ENCODE assay signal across 9 mouse cellular contexts in genomic region chr10:127616261-127616679, GRCm38 (mm10). TPM values are rescaled to one million over a fixed set of nuclear protein-coding genes. Genes with fewer than 3 reads are reported as not detected.
A peak's percentile ranks its signal among the peaks of the same experiment; 100 is the strongest.
DNase-seq lines count a peak whose midpoint lies in the region; ATAC-seq lines count a peak whose summit lies in the region.
"Had no signal": no experiment of that assay in that cellular context is flagged by ENCODE, and none has a peak within 500 bp of the region (broad histone marks: within the 10 kb centered on the region; RNA-seq: fewer than 3 reads in every experiment).

No protein-coding gene starts in this region.

- H3K4me2 ChIP-seq in forebrain, embryonic 12.5 days, result no peak overlapping the region
- H3K4me2 ChIP-seq in forebrain, embryonic 14.5 days (ENCODE audit: low read length), result no peak overlapping the region
- no peak overlapping the region for H3K4me2 ChIP-seq in lung, embryonic 16.5 days (ENCODE audit: low read depth, low read length)
- no peak overlapping the region for H3K4me2 ChIP-seq in limb, embryonic 11.5 days (ENCODE audit: low read depth, severe bottlenecking)
- H3K4me2 ChIP-seq in stomach, embryonic 15.5 days, result peak overlapping the region; percentile 26; the same call in 1 of the 2 replicates

- no peak for DNase-seq in forebrain, embryonic 14.5 days (ENCODE audit: low spot score)
- no peak for DNase-seq in lung, postnatal 4 days
- no peak for DNase-seq in limb, embryonic 11.5 days (ENCODE audit: low spot score)
- no peak for DNase-seq in thymus, postnatal 36 days
- DNase-seq in layer of hippocampus, adult 8-10 months (ENCODE audit: low spot score in 2 of 2), result no peak
- DNase-seq: cerebellum, adult 11-12 months had no signal

- no peak for ATAC-seq in forebrain, embryonic 12.5 days (ENCODE audit: low FRiP score)
- no peak for ATAC-seq in forebrain, embryonic 14.5 days
- ATAC-seq in lung, embryonic 16.5 days (ENCODE audit: low read depth), result no peak
- no peak for ATAC-seq in limb, embryonic 11.5 days (ENCODE audit: insufficient number of reproducible peaks, low FRiP score, low TSS enrichment, low read depth)
- no peak for ATAC-seq in stomach, embryonic 15.5 days (ENCODE audit: insufficient read depth, low FRiP score, low read depth)

- H3K27me3 ChIP-seq in forebrain, embryonic 12.5 days, result no peaks in the 10 kb centered on the region
- H3K27me3 ChIP-seq in forebrain, embryonic 14.5 days (replicated peaks; ENCODE audit: control insufficient read depth, insufficient read depth, low read length), result no peaks in the 10 kb centered on the region
- no peaks in the 10 kb centered on the region for H3K27me3 ChIP-seq in lung, embryonic 16.5 days (ENCODE audit: control insufficient read depth, insufficient read depth, low read depth, low read length)
- H3K27me3 ChIP-seq in limb, embryonic 11.5 days (ENCODE audit: control insufficient read depth, insufficient read depth, low read length), result no peaks in the 10 kb centered on the region
- no peaks in the 10 kb centered on the region for H3K27me3 ChIP-seq in stomach, embryonic 15.5 days (replicated peaks)

- WGBS in forebrain, embryonic 12.5 days, result 50% methylated on average over 7 of the region's 7 CpGs
- 49% methylated on average over 7 of the region's 7 CpGs for WGBS in forebrain, embryonic 14.5 days
- WGBS in lung, embryonic 16.5 days, result 27% methylated on average over 7 of the region's 7 CpGs
- 4% methylated on average over 6 of the region's 7 CpGs for WGBS in limb, embryonic 11.5 days
- whole genome bisulfite sequencing in stomach, embryonic 15.5 days, result 46% methylated on average over 7 of the region's 7 CpGs

- peak overlapping the region; percentile 66; the same call in 1 of the 2 replicates for H3K27ac ChIP-seq in forebrain, embryonic 12.5 days
- no peak overlapping the region for H3K27ac ChIP-seq in forebrain, embryonic 14.5 days (ENCODE audit: low read depth, low read length)
- peak overlapping the region; percentile 64 for H3K27ac ChIP-seq in lung, embryonic 16.5 days (ENCODE audit: low read length)
- peak overlapping the region; percentile 89; the same call in 1 of the 2 replicates for H3K27ac ChIP-seq in limb, embryonic 11.5 days (replicated peaks; ENCODE audit: low read depth, low read length)
- H3K27ac ChIP-seq in stomach, embryonic 15.5 days, result peak overlapping the region; percentile 83

- no peak overlapping the region for H3K4me3 ChIP-seq in forebrain, embryonic 12.5 days (replicated peaks)
- no peak overlapping the region for H3K4me3 ChIP-seq in forebrain, embryonic 14.5 days (ENCODE audit: low read depth, low read length)
- no peak overlapping the region for H3K4me3 ChIP-seq in lung, embryonic 16.5 days (ENCODE audit: low read length)
- H3K4me3 ChIP-seq in limb, embryonic 11.5 days (ENCODE audit: low read depth, low read length), result no peak overlapping the region; the same call in 1 of the 2 replicates
- H3K4me3 ChIP-seq in stomach, embryonic 15.5 days (replicated peaks), result no peak overlapping the region

- H3K4me1 ChIP-seq in forebrain, embryonic 12.5 days, result peaks cover 64% of the 10 kb centered on the region
- peaks cover 39% of the 10 kb centered on the region for H3K4me1 ChIP-seq in forebrain, embryonic 14.5 days (ENCODE audit: control insufficient read depth, insufficient read depth, low read length)
- H3K4me1 ChIP-seq in lung, embryonic 16.5 days (replicated peaks; ENCODE audit: control insufficient read depth, insufficient read depth, low read length), result peaks cover 53% of the 10 kb centered on the region
- peaks cover 59% of the 10 kb centered on the region for H3K4me1 ChIP-seq in limb, embryonic 11.5 days (ENCODE audit: control insufficient read depth, insufficient read depth, low read length)
- peaks cover 68% of the 10 kb centered on the region for H3K4me1 ChIP-seq in stomach, embryonic 15.5 days

- no peak overlapping the region for H3K9ac ChIP-seq in forebrain, embryonic 12.5 days
- no peak overlapping the region for H3K9ac ChIP-seq in forebrain, embryonic 14.5 days (ENCODE audit: low read length)
- no peak overlapping the region for H3K9ac ChIP-seq in lung, embryonic 16.5 days (ENCODE audit: low read length)
- no peak overlapping the region; the same call in 1 of the 2 replicates for H3K9ac ChIP-seq in limb, embryonic 11.5 days (ENCODE audit: low read length)
- no peak overlapping the region for H3K9ac ChIP-seq in stomach, embryonic 15.5 days

- peaks cover 18% of the 10 kb centered on the region for H3K36me3 ChIP-seq in forebrain, embryonic 12.5 days (replicated peaks)
- H3K36me3 ChIP-seq in forebrain, embryonic 14.5 days (ENCODE audit: control insufficient read depth, insufficient read depth, low read length), result peaks cover 14% of the 10 kb centered on the region
- H3K36me3 ChIP-seq in lung, embryonic 16.5 days (ENCODE audit: control insufficient read depth, insufficient read depth, low read length), result peaks cover 10% of the 10 kb centered on the region
- peaks cover 10% of the 10 kb centered on the region for H3K36me3 ChIP-seq in limb, embryonic 11.5 days (ENCODE audit: control insufficient read depth, insufficient read depth, low read length)
- H3K36me3 ChIP-seq in stomach, embryonic 15.5 days, result peaks cover 11% of the 10 kb centered on the region; the same call in 1 of the 2 replicates

- H3K9me3 ChIP-seq in forebrain, embryonic 12.5 days, result no peaks in the 10 kb centered on the region
- H3K9me3 ChIP-seq in forebrain, embryonic 14.5 days (replicated peaks; ENCODE audit: control insufficient read depth, low read length), result no peaks in the 10 kb centered on the region
- no peaks in the 10 kb centered on the region for H3K9me3 ChIP-seq in lung, embryonic 16.5 days (ENCODE audit: control insufficient read depth, low read length)
- no peaks in the 10 kb centered on the region for H3K9me3 ChIP-seq in limb, embryonic 11.5 days (ENCODE audit: control insufficient read depth, low read length)
- H3K9me3 ChIP-seq in stomach, embryonic 15.5 days, result no peaks in the 10 kb centered on the region

RNA-seq across cellular contexts. Expression of gene Lrp1, which starts 4.7 kb away (rescaled TPM):
- 81.4 and 81.8 TPM in 2 replicates for polyA plus RNA-seq in forebrain, embryonic 12.5 days (2016; fragmentation: Nextera tagmentation; extraction: Ambion mirVana)
- 60.2 and 81.2 TPM in 2 replicates for polyA plus RNA-seq in forebrain, embryonic 14.5 days (2014; fragmentation: Nextera tagmentation; extraction: Ambion mirVana)
- polyA plus RNA-seq in lung, embryonic 16.5 days (2015; fragmentation: Nextera tagmentation; extraction: Ambion mirVana), result 78.9 and 83.6 TPM in 2 replicates
- 57.6 and 63.2 TPM in 2 replicates for polyA plus RNA-seq in limb, embryonic 11.5 days (2014; fragmentation: Nextera tagmentation; extraction: Ambion mirVana)
- 77.0 and 87.0 TPM in 2 replicates for polyA plus RNA-seq in stomach, embryonic 15.5 days (2015; fragmentation: Nextera tagmentation; extraction: Ambion mirVana)
- 100 to 1,000 TPM; 293 to 333 (median 304) TPM for total RNA-seq in layer of hippocampus, adult 8-10 months (2022)

RNA-seq across cellular contexts. Expression of gene Stat6, which starts 26.5 kb away (rescaled TPM):
- polyA plus RNA-seq in forebrain, embryonic 12.5 days (2016; fragmentation: Nextera tagmentation; extraction: Ambion mirVana), result 4.5 and 5.4 TPM in 2 replicates
- polyA plus RNA-seq in forebrain, embryonic 14.5 days (2014; fragmentation: Nextera tagmentation; extraction: Ambion mirVana), result 3.4 and 3.7 TPM in 2 replicates
- polyA plus RNA-seq in lung, embryonic 16.5 days (2015; fragmentation: Nextera tagmentation; extraction: Ambion mirVana), result 47.4 and 49.2 TPM in 2 replicates
- 5.7 and 7.2 TPM in 2 replicates for polyA plus RNA-seq in limb, embryonic 11.5 days (2014; fragmentation: Nextera tagmentation; extraction: Ambion mirVana)
- polyA plus RNA-seq in stomach, embryonic 15.5 days (2015; fragmentation: Nextera tagmentation; extraction: Ambion mirVana), result 35.0 and 37.1 TPM in 2 replicates
- 10 to 100 TPM in 3 of 4 experiments, 1 to 10 TPM in 1; 10.0 to 13.6 (median 11.3) TPM for total RNA-seq in layer of hippocampus, adult 8-10 months (2022)

RNA-seq across cellular contexts. Expression of gene Nemp1, which starts 50.4 kb away (rescaled TPM):
- polyA plus RNA-seq in forebrain, embryonic 12.5 days (2016; fragmentation: Nextera tagmentation; extraction: Ambion mirVana), result 10.0 TPM in 2 replicates
- 5.8 TPM in 2 replicates for polyA plus RNA-seq in forebrain, embryonic 14.5 days (2014; fragmentation: Nextera tagmentation; extraction: Ambion mirVana)
- 12.6 and 13.2 TPM in 2 replicates for polyA plus RNA-seq in lung, embryonic 16.5 days (2015; fragmentation: Nextera tagmentation; extraction: Ambion mirVana)
- 12.5 and 15.0 TPM in 2 replicates for polyA plus RNA-seq in limb, embryonic 11.5 days (2014; fragmentation: Nextera tagmentation; extraction: Ambion mirVana)
- 7.8 and 8.6 TPM in 2 replicates for polyA plus RNA-seq in stomach, embryonic 15.5 days (2015; fragmentation: Nextera tagmentation; extraction: Ambion mirVana)
- 1 to 10 TPM; 5.8 to 8.1 (median 7.6) TPM for total RNA-seq in layer of hippocampus, adult 8-10 months (2022)

RNA-seq across cellular contexts. Expression of gene Nab2, which starts 52.1 kb away (rescaled TPM):
- polyA plus RNA-seq in forebrain, embryonic 12.5 days (2016; fragmentation: Nextera tagmentation; extraction: Ambion mirVana), result 3.7 and 4.6 TPM in 2 replicates
- 1.8 and 1.9 TPM in 2 replicates for polyA plus RNA-seq in forebrain, embryonic 14.5 days (2014; fragmentation: Nextera tagmentation; extraction: Ambion mirVana)
- polyA plus RNA-seq in lung, embryonic 16.5 days (2015; fragmentation: Nextera tagmentation; extraction: Ambion mirVana), result 16.2 and 17.9 TPM in 2 replicates
- 12.7 and 13.1 TPM in 2 replicates for polyA plus RNA-seq in limb, embryonic 11.5 days (2014; fragmentation: Nextera tagmentation; extraction: Ambion mirVana)
- 10.8 and 13.3 TPM in 2 replicates for polyA plus RNA-seq in stomach, embryonic 15.5 days (2015; fragmentation: Nextera tagmentation; extraction: Ambion mirVana)
- total RNA-seq in layer of hippocampus, adult 8-10 months (2022), result 10 to 100 TPM; 45.3 to 51.6 (median 49.0) TPM
